Mouse (Mus musculus) E14TG2a.4 (cell line): ENCODE measurements at regions not wholly inside any gene's neighbourhood (a gene's known extent, or its start where the extent isn't known, plus 50 kb on each side); places are given as distances from the start of the nearest gene placed in this dataset.

Experiments used
- CTCF ChIP-seq: conservative IDR thresholded peaks from 2 replicates; pipeline ENCODE4 v1.5.1; 2014; ENCODE audit warnings: low read length
- NANOG ChIP-seq: IDR thresholded peaks from 2 replicates; pipeline ENCODE4 v1.6.1; 2014; ENCODE audit warnings: borderline replicate concordance, low read length, mixed read lengths
- POU5F1 ChIP-seq: IDR thresholded peaks from 2 replicates; pipeline ENCODE4 v1.6.1; 2014; ENCODE audit warnings: low read length, borderline replicate concordance

DNA sequence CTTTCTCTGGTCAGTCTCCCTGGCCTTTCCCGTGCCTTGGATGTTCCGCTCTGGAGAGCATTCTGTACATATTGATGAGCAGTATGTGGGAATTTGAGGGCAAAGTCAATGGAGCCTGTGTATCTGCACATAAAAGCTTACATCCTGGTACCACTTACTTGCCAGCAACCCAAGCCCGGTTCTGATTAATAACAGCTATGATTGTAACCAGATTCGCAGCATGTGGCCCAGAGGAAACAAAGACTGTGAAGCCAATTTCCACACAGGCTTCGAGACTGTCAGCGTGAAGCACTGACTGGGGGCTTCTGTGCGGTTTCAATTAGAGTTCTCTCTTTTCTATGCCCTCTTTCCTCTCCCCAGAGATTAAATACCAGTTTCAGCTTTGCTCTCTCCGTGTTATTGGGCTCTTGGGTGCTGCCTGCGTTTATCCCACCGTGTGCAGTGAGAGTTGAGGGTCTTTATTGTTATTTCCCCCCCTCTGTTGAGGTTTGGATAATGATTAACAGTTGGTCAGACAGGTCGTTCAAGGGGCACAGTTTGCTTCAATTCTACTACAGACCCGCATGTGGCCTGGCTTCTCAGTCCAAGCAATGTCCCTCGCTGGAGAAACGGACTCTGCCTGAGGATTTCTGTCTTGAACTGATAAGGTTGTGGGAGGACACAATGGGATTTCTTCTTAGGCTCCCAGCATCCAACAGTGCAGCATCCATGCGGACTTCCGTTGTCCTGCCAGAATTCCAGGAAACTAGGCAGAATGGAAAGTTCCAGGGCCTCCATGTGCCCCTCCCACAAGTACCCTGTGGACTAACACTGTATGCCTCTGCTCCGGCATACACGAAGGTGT lies 229.6 kb downstream of the Hace1 start:
- TF ChIP-seq CTCF (no peak), POU5F1 (no peak), NANOG (no peak)
